Comparison of ENCODE assay signal across 23 mouse cellular contexts in the genomic region with DNA sequence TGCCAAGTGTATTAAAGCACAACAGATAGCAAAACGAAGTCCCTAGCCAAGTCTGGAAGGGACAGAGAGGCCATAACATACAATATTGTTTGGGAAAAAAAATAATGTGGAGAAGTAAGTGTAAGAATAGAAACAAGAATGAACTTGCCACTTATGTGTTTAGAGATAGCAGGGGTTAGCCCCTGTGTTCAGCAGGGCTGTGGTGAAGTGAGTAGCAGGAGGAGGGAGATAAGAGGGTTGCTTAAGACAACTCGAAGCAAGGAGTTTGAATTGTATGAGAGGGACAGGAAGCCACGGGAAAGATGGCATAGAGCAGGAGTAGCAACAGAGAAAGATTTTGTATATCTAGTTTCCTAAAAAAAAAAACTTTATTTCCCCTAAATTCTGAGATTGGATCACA. TPM values are rescaled to one million over a fixed set of nuclear protein-coding genes. Genes with fewer than 3 reads are reported as not detected.
DNase-seq lines count a peak whose midpoint lies in the region; ATAC-seq lines count a peak whose summit lies in the region.
"Had no signal": no experiment of that assay in that cellular context is flagged by ENCODE, and none has a peak within 500 bp of the region (broad histone marks: within the 10 kb centered on the region; RNA-seq: fewer than 3 reads in every experiment).

No protein-coding gene starts in this region.

- peak overlapping the region; percentile 55 for H3K9ac ChIP-seq in liver, embryonic 12.5 days
- no peak overlapping the region for H3K9ac ChIP-seq in forebrain, embryonic 16.5 days (replicated peaks; ENCODE audit: low read depth, low read length)
- H3K9ac ChIP-seq: hindbrain, embryonic 15.5 days; midbrain, embryonic 12.5 days had no signal

- H3K4me2 ChIP-seq in liver, embryonic 12.5 days = peak overlapping the region; percentile 55
- H3K4me2 ChIP-seq in forebrain, embryonic 16.5 days (ENCODE audit: low read length) = no peak overlapping the region
- H3K4me2 ChIP-seq: heart, embryonic 13.5 days; hindbrain, embryonic 15.5 days; midbrain, embryonic 12.5 days had no signal

- ATAC-seq in megakaryocyte, adult 5-6 weeks (ENCODE audit: poor library complexity, severe bottlenecking) = no peak
- peak; percentile 82 for ATAC-seq in erythroblast, adult 5-6 weeks (replicated peaks; ENCODE audit: low FRiP score, poor library complexity, severe bottlenecking)
- peak; percentile 92 for ATAC-seq in liver, embryonic 12.5 days
- ATAC-seq in megakaryocyte-erythroid progenitor cell, adult 5-6 weeks (replicated peaks; ENCODE audit: low FRiP score, low TSS enrichment, poor library complexity, severe bottlenecking) = peak; percentile 96
- ATAC-seq in forebrain, embryonic 16.5 days = no peak
- ATAC-seq: forebrain, embryonic 14.5 days had no signal

- H3K27me3 ChIP-seq in megakaryocyte, embryonic 14.5 days (replicated peaks) = no peaks in the 10 kb centered on the region
- no peaks in the 10 kb centered on the region for H3K27me3 ChIP-seq in liver, embryonic 12.5 days (replicated peaks)
- no peaks in the 10 kb centered on the region for H3K27me3 ChIP-seq in forebrain, embryonic 16.5 days (replicated peaks; ENCODE audit: control insufficient read depth, insufficient read depth, low read length)
- H3K27me3 ChIP-seq: heart, embryonic 13.5 days; hindbrain, embryonic 15.5 days; midbrain, embryonic 12.5 days had no signal

- H3K4me3 ChIP-seq in megakaryocyte, embryonic 14.5 days (replicated peaks) = peak overlapping the region; percentile 46
- no peak overlapping the region for H3K4me3 ChIP-seq in liver, embryonic 12.5 days
- no peak overlapping the region for H3K4me3 ChIP-seq in forebrain, embryonic 16.5 days (replicated peaks; ENCODE audit: low read length)
- H3K4me3 ChIP-seq: heart, embryonic 13.5 days; hindbrain, embryonic 15.5 days; midbrain, embryonic 12.5 days had no signal

- WGBS in liver, embryonic 12.5 days (ENCODE audit: insufficient replicate concordance) = 12% methylated on average over 3 of the region's 3 CpGs
- 85% methylated on average over 3 of the region's 3 CpGs for WGBS in forebrain, embryonic 16.5 days

- H3K9me3 ChIP-seq in megakaryocyte, embryonic 14.5 days = no peaks in the 10 kb centered on the region
- no peaks in the 10 kb centered on the region for H3K9me3 ChIP-seq in liver, embryonic 12.5 days (replicated peaks)
- no peaks in the 10 kb centered on the region for H3K9me3 ChIP-seq in forebrain, embryonic 16.5 days (ENCODE audit: control insufficient read depth, low read length)
- H3K9me3 ChIP-seq: heart, embryonic 13.5 days; hindbrain, embryonic 15.5 days; midbrain, embryonic 12.5 days had no signal

- no peak for DNase-seq in gastrocnemius, postnatal 36 days
- DNase-seq in layer of hippocampus, postnatal 14 days (ENCODE audit: low spot score in 2 of 2) = no peak
- DNase-seq: adrenal gland, adult 2 months; B cell, adult 2 months; cerebellum, postnatal 25 days; gastrocnemius, postnatal 25 days; heart, postnatal 36 days; kidney, adult 11 months; lung, postnatal 10 days; right cerebral cortex, postnatal 4 days; thymus, postnatal 14 days had no signal

- H3K27ac ChIP-seq in liver, embryonic 12.5 days = peak overlapping the region; percentile 93
- H3K27ac ChIP-seq in forebrain, embryonic 16.5 days (ENCODE audit: low read length) = no peak overlapping the region
- H3K27ac ChIP-seq: heart, embryonic 13.5 days; hindbrain, embryonic 15.5 days; kidney, postnatal 0 days; midbrain, embryonic 12.5 days had no signal

- peaks cover 48% of the 10 kb centered on the region for H3K4me1 ChIP-seq in megakaryocyte, embryonic 14.5 days
- H3K4me1 ChIP-seq in liver, embryonic 12.5 days = peaks cover 61% of the 10 kb centered on the region
- H3K4me1 ChIP-seq in forebrain, embryonic 16.5 days (replicated peaks; ENCODE audit: control insufficient read depth, insufficient read depth, low read length) = no peaks in the 10 kb centered on the region
- H3K4me1 ChIP-seq: hindbrain, embryonic 15.5 days; midbrain, embryonic 12.5 days had no signal

- H3K36me3 ChIP-seq in megakaryocyte, embryonic 14.5 days (replicated peaks; ENCODE audit: low read length) = peaks cover 35% of the 10 kb centered on the region
- H3K36me3 ChIP-seq in liver, embryonic 12.5 days = peaks cover 39% of the 10 kb centered on the region
- H3K36me3 ChIP-seq in forebrain, embryonic 16.5 days (ENCODE audit: control insufficient read depth, insufficient read depth) = 0 out of 2 replicates have a peak, but pooled peaks cover 2% of the 10 kb centered on the region

- intact Hi-C loops in gastrocnemius, postnatal 36 days (cut with DNase I) = no loop called here

RNA-seq across cellular contexts. Expression of a gene that starts 20.8 kb away (rescaled TPM):
- polyA plus RNA-seq in megakaryocyte, embryonic 14.5 days (2012; ENCODE audit: insufficient read depth, low replicate concordance) = 7.6 and 14.4 TPM in 2 replicates
- total RNA-seq in megakaryocyte, adult 5-6 weeks (2015) = 23.9 and 27.7 TPM in 2 replicates
- total RNA-seq in megakaryocyte, adult 5-6 weeks (2017) = 10.4 and 11.4 TPM in 2 replicates
- total RNA-seq in erythroblast, adult 5-6 weeks (2015; ENCODE audit: low replicate concordance) = 30.1 and 40.0 TPM in 2 replicates
- 17.3 and 21.9 TPM in 2 replicates for total RNA-seq in erythroblast, adult 5-6 weeks (2017; ENCODE audit: low replicate concordance)
- polyA plus RNA-seq in liver, embryonic 12.5 days (2016; fragmentation: Nextera tagmentation; extraction: Ambion mirVana) = 50.8 and 53.0 TPM in 2 replicates
- 45.4 and 48.0 TPM in 2 replicates for total RNA-seq in megakaryocyte-erythroid progenitor cell, adult 5-6 weeks (2014; fragmentation: Nextera tagmentation)
- total RNA-seq in megakaryocyte-erythroid progenitor cell, adult 5-6 weeks (2017) = 32.3 and 35.8 TPM in 2 replicates
- total RNA-seq in gastrocnemius, postnatal 36 days (2021) = 1 to 10 TPM; 2.7 to 4.1 TPM
- 58.8 and 71.4 TPM in 2 replicates for polyA plus RNA-seq in forebrain, embryonic 16.5 days (2015; fragmentation: Nextera tagmentation; extraction: Ambion mirVana)
- total RNA-seq in layer of hippocampus, postnatal 14 days (2021) = 10 to 100 TPM; 21.2 to 22.3 TPM

RNA-seq across cellular contexts. Expression of a gene that starts 21.6 kb away (rescaled TPM):
- 8.3 and 8.8 TPM in 2 replicates for polyA plus RNA-seq in megakaryocyte, embryonic 14.5 days (2012; ENCODE audit: insufficient read depth, low replicate concordance)
- 16.3 and 18.3 TPM in 2 replicates for total RNA-seq in megakaryocyte, adult 5-6 weeks (2015)
- total RNA-seq in megakaryocyte, adult 5-6 weeks (2017) = 11.4 and 11.6 TPM in 2 replicates
- 10.2 and 10.9 TPM in 2 replicates for total RNA-seq in erythroblast, adult 5-6 weeks (2015; ENCODE audit: low replicate concordance)
- 9.3 and 11.7 TPM in 2 replicates for total RNA-seq in erythroblast, adult 5-6 weeks (2017; ENCODE audit: low replicate concordance)
- polyA plus RNA-seq in liver, embryonic 12.5 days (2016; fragmentation: Nextera tagmentation; extraction: Ambion mirVana) = 45.4 and 46.8 TPM in 2 replicates
- total RNA-seq in megakaryocyte-erythroid progenitor cell, adult 5-6 weeks (2014; fragmentation: Nextera tagmentation) = 39.9 and 65.9 TPM in 2 replicates
- total RNA-seq in megakaryocyte-erythroid progenitor cell, adult 5-6 weeks (2017) = 57.4 and 65.4 TPM in 2 replicates
- total RNA-seq in gastrocnemius, postnatal 36 days (2021) = 100 to 1,000 TPM; 125 to 136 TPM
- 11.1 and 14.4 TPM in 2 replicates for polyA plus RNA-seq in forebrain, embryonic 16.5 days (2015; fragmentation: Nextera tagmentation; extraction: Ambion mirVana)
- total RNA-seq in layer of hippocampus, postnatal 14 days (2021) = 10 to 100 TPM in 1 of 2 experiments, 1 to 10 TPM in 1; 9.2 to 11.9 TPM

RNA-seq across cellular contexts. Expression of a gene that starts 57.6 kb away (rescaled TPM):
- polyA plus RNA-seq in megakaryocyte, embryonic 14.5 days (2012; ENCODE audit: insufficient read depth, low replicate concordance) = not detected in 2 replicates
- 0.07 TPM in 1 of 2 replicates, not detected in the other for total RNA-seq in megakaryocyte, adult 5-6 weeks (2015)
- total RNA-seq in megakaryocyte, adult 5-6 weeks (2017) = 0.57 TPM in 1 of 2 replicates, not detected in the other
- not detected in 2 replicates for total RNA-seq in erythroblast, adult 5-6 weeks (2015; ENCODE audit: low replicate concordance)
- 0.68 TPM in 1 of 2 replicates, not detected in the other for total RNA-seq in erythroblast, adult 5-6 weeks (2017; ENCODE audit: low replicate concordance)
- 0.05 TPM in 1 of 2 replicates, not detected in the other for polyA plus RNA-seq in liver, embryonic 12.5 days (2016; fragmentation: Nextera tagmentation; extraction: Ambion mirVana)
- total RNA-seq in megakaryocyte-erythroid progenitor cell, adult 5-6 weeks (2014; fragmentation: Nextera tagmentation) = not detected in 2 replicates
- total RNA-seq in megakaryocyte-erythroid progenitor cell, adult 5-6 weeks (2017) = not detected in 2 replicates
- total RNA-seq in gastrocnemius, postnatal 36 days (2021) = under 1 TPM; 0.05 to 0.15 TPM
- polyA plus RNA-seq in forebrain, embryonic 16.5 days (2015; fragmentation: Nextera tagmentation; extraction: Ambion mirVana) = 0.31 and 0.33 TPM in 2 replicates
- under 1 TPM; 0.53 to 0.67 TPM for total RNA-seq in layer of hippocampus, postnatal 14 days (2021)
- total RNA-seq: monocyte, adult 5-6 weeks had no signal

Comparison
In these comparisons a context has a peak if more than half of its experiments do, and no peak if none do; other contexts are left out.
1. ATAC-seq: peak in erythroblast, adult 5-6 weeks (single experiment), liver, embryonic 12.5 days (single experiment) and megakaryocyte-erythroid progenitor cell, adult 5-6 weeks (single experiment); none in megakaryocyte, adult 5-6 weeks (single experiment) and forebrain, embryonic 16.5 days (single experiment).